Mouse (Mus musculus): ENCODE data around the gene B4galt5. TPM values are rescaled to one million over a fixed set of nuclear protein-coding genes. Genes with fewer than 3 reads are reported as not detected.

B4galt5 gene
- total and polyA plus RNA-seq, 3 experiments, result 4.6 to 34.4 (median 6.5) TPM

DNA sequence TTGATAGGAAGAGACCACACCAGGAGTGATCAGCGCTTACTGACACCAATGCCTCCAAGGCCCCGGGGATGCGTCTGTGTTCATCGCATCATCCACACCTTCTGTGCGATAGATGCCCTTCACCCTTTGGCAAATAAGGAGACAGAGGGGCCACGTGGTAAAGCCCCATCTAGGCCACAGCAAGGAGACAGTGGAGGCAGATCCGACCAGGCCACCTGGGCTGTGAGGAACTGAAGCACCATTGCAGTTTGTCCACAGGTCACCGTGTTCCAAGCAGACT lies 80.6 kb downstream of the B4galt5 start:
- no peak for TF ChIP-seq POLR2A (IDR thresholded peaks at IDR 0.05; ENCODE audit: control insufficient read depth in 1 of 2, insufficient read depth in 1 of 2, low read depth in 1 of 2, low read length in 2 of 2, poor library complexity in 1 of 2)
- no peak for TF ChIP-seq ETS1 (IDR thresholded peaks at IDR 0.05; ENCODE audit: low read depth, low read length)
- TF ChIP-seq ZC3H11A (IDR thresholded peaks at IDR 0.05; ENCODE audit: low read depth, low read length), result no peak
- no peak for TF ChIP-seq GATA1 (IDR thresholded peaks at IDR 0.05; ENCODE audit: low read depth, low read length)
- TF ChIP-seq CHD1 (IDR thresholded peaks at IDR 0.05; ENCODE audit: low read depth, low read length), result no peak
- no peak for TF ChIP-seq JUND (IDR thresholded peaks at IDR 0.05; ENCODE audit: low read depth, low read length)
- no peak for TF ChIP-seq MEF2A (IDR thresholded peaks at IDR 0.05; ENCODE audit: extremely low read depth, insufficient replicate concordance, low read depth, low read length, poor library complexity, severe bottlenecking)
- TF ChIP-seq NRF1 (IDR thresholded peaks at IDR 0.05; ENCODE audit: insufficient read depth, low read depth, low read length, poor library complexity, severe bottlenecking), result no peak
- no peak for TF ChIP-seq TAL1 (IDR thresholded peaks at IDR 0.05; ENCODE audit: low read length)
- H3K4me1 ChIP-seq (ENCODE audit: control insufficient read depth in 1 of 2, insufficient read depth in 2 of 2, low read length in 2 of 2), result peaks cover 0 to 9% of the 10 kb centered on the region in 2 experiments; a peak in 3 of 4 replicates
- no peak overlapping the region for H3K9ac ChIP-seq (ENCODE audit: control insufficient read depth, low read depth, low read length, poor library complexity, severe bottlenecking)

GRCm38 (mm10) chr2:167267531-167268410 lies 81.2 kb downstream of the B4galt5 start:
- TF ChIP-seq E2F4 (IDR thresholded peaks at IDR 0.05; ENCODE audit: borderline replicate concordance, low read depth, low read length), result no peak
- TF ChIP-seq KAT2A (conservative IDR thresholded peaks at IDR 0.05; ENCODE audit: low read depth, low read length), result no peak
- no peak for TF ChIP-seq ZMIZ1 (IDR thresholded peaks at IDR 0.05; ENCODE audit: low read depth, low read length)
- TF ChIP-seq NRF1 (IDR thresholded peaks at IDR 0.05; ENCODE audit: insufficient read depth, low read depth, low read length, poor library complexity, severe bottlenecking), result no peak
- TF ChIP-seq CTCF (IDR thresholded peaks at IDR 0.05 in 2 of 3, conservative IDR thresholded peaks at IDR 0.05 in 1 of 3; ENCODE audit: control insufficient read depth in 1 of 3, insufficient read depth in 1 of 3, low read depth in 2 of 3, low read length in 3 of 3, poor library complexity in 1 of 3, severe bottlenecking in 1 of 3), result no peak
- TF ChIP-seq CHD2 (IDR thresholded peaks at IDR 0.05; ENCODE audit: low read length), result no peak
- TF ChIP-seq TAL1 (IDR thresholded peaks at IDR 0.05; ENCODE audit: low read length), result no peak
- TF ChIP-seq MYC (IDR thresholded peaks at IDR 0.05; ENCODE audit: low read depth, low read length), result no peak
- TF ChIP-seq TCF12 (IDR thresholded peaks at IDR 0.05; ENCODE audit: low read depth, low read length), result no peak
- TF ChIP-seq POLR2AphosphoS5 (IDR thresholded peaks at IDR 0.05; ENCODE audit: borderline replicate concordance, low read depth, low read length), result no peak
- TF ChIP-seq MXI1 (IDR thresholded peaks at IDR 0.05; ENCODE audit: low read depth, low read length), result no peak
- TF ChIP-seq POLR2AphosphoS2 (IDR thresholded peaks at IDR 0.05; ENCODE audit: low read length), result no peak
- no peak for TF ChIP-seq MAX (IDR thresholded peaks at IDR 0.05; ENCODE audit: low read length)
- TF ChIP-seq ELF1 (IDR thresholded peaks at IDR 0.05; ENCODE audit: low read depth, low read length), result no peak
- no peak for TF ChIP-seq HCFC1 (IDR thresholded peaks at IDR 0.05; ENCODE audit: low read depth, low read length)
- no peak for TF ChIP-seq USF2 (IDR thresholded peaks at IDR 0.05; ENCODE audit: borderline replicate concordance in 1 of 2, insufficient read depth in 1 of 2, low read depth in 1 of 2, low read length in 2 of 2)
- no peak for TF ChIP-seq RCOR1 (IDR thresholded peaks at IDR 0.05; ENCODE audit: low read depth, low read length)

More for the DNA sequence above, 80.6 kb downstream of the B4galt5 start:
- no peaks in the 10 kb centered on the region for H3K27me3 ChIP-seq (ENCODE audit: control insufficient read depth in 1 of 2, insufficient read depth in 2 of 2, low read length in 2 of 2)
- no peak overlapping the region for H3K4me3 ChIP-seq (ENCODE audit: control insufficient read depth in 1 of 2, insufficient read depth in 1 of 2, low read depth in 2 of 2, low read length in 2 of 2)
- peaks cover 0 to 5% of the 10 kb centered on the region in 2 experiments; a peak in 1 of 4 replicates for H3K36me3 ChIP-seq (ENCODE audit: control insufficient read depth in 1 of 2, insufficient read depth in 2 of 2, low read length in 2 of 2)
- no peak for DNase-seq (ENCODE audit: low read depth, low spot score)
- H3K27ac ChIP-seq (ENCODE audit: control insufficient read depth, low read depth, low read length), result no peak overlapping the region
- no peaks in the 10 kb centered on the region for H3K79me2 ChIP-seq (ENCODE audit: control insufficient read depth, insufficient read depth, low read length, poor library complexity)
- no peaks in the 10 kb centered on the region for H3K9me3 ChIP-seq (replicated peaks; ENCODE audit: insufficient read depth, low read length)

More at GRCm38 (mm10) chr2:167267531-167268410, 81.2 kb downstream of the B4galt5 start:
- H3K27me3 ChIP-seq (ENCODE audit: control insufficient read depth in 1 of 2, insufficient read depth in 2 of 2, low read length in 2 of 2), result no peaks in the 10 kb centered on the region
- no peaks in the 10 kb centered on the region for H3K9me3 ChIP-seq (replicated peaks; ENCODE audit: insufficient read depth, low read length)
- no peak for DNase-seq (ENCODE audit: low read depth, low spot score)
- H3K27ac ChIP-seq (ENCODE audit: control insufficient read depth, low read depth, low read length), result no peak overlapping the region
- peaks cover 0 to 1% of the 10 kb centered on the region in 2 experiments; a peak in 1 of 4 replicates for H3K36me3 ChIP-seq (ENCODE audit: control insufficient read depth in 1 of 2, insufficient read depth in 2 of 2, low read length in 2 of 2)
- H3K4me1 ChIP-seq (ENCODE audit: control insufficient read depth in 1 of 2, insufficient read depth in 2 of 2, low read length in 2 of 2), result peaks cover 0 to 4% of the 10 kb centered on the region in 2 experiments; a peak in 2 of 4 replicates
- H3K4me3 ChIP-seq (ENCODE audit: control insufficient read depth in 1 of 2, insufficient read depth in 1 of 2, low read depth in 2 of 2, low read length in 2 of 2), result no peak overlapping the region
- no peak overlapping the region for H3K9ac ChIP-seq (ENCODE audit: control insufficient read depth, low read depth, low read length, poor library complexity, severe bottlenecking)
- H3K79me2 ChIP-seq (ENCODE audit: control insufficient read depth, insufficient read depth, low read length, poor library complexity), result no peaks in the 10 kb centered on the region
